Mouse (Mus musculus): Measurements from ENCODE around the gene Atoh8. TPM values are rescaled to one million over a fixed set of nuclear protein-coding genes. Genes with fewer than 3 reads are reported as not detected.
A peak's percentile ranks its signal among the peaks of the same experiment; 100 is the strongest.

The Atoh8 gene
- polyA plus RNA-seq, 1 experiment from 2014 or later: 4.2 TPM

GRCm38 (mm10) chr6:72235807-72236407 lies 530 bp upstream of the Atoh8 start:
- H3K36me3 ChIP-seq: no peaks in the 10 kb centered on the region
- peaks cover 50% of the 10 kb centered on the region for H3K4me1 ChIP-seq (replicated peaks)
- peak overlapping the region; percentile 31; the same call in 1 of the 2 replicates for H3K27ac ChIP-seq
- ATAC-seq (ENCODE audit: low FRiP score): no peak
- H3K4me3 ChIP-seq: peak overlapping the region; percentile 49
- H3K4me2 ChIP-seq: peak overlapping the region; percentile 95
- WGBS: 22% methylated on average over 16 of the region's 16 CpGs
- H3K27me3 ChIP-seq: peaks cover 97% of the 10 kb centered on the region
- H3K9me3 ChIP-seq: no peaks in the 10 kb centered on the region
- peak overlapping the region; percentile 72 for H3K9ac ChIP-seq

GRCm38 (mm10) chr6:72234372-72235097 lies 842 bp downstream of the Atoh8 start:
- Histone ChIP-seq H3K9ac (peak overlapping the region; percentile 72), H3K4me3 (peak overlapping the region; percentile 49), H3K27ac (peak overlapping the region; percentile 31), H3K4me2 (peak overlapping the region; percentile 95), H3K27me3 (peaks cover 97% of the 10 kb centered on the region), H3K9me3 (no peaks in the 10 kb centered on the region), H3K4me1 (replicated peaks) (peaks cover 55% of the 10 kb centered on the region), H3K36me3 (no peaks in the 10 kb centered on the region)
- peak; percentile 53 for ATAC-seq (ENCODE audit: low FRiP score)
- under 1% methylated on average over 75 of the region's 79 CpGs for WGBS

DNA sequence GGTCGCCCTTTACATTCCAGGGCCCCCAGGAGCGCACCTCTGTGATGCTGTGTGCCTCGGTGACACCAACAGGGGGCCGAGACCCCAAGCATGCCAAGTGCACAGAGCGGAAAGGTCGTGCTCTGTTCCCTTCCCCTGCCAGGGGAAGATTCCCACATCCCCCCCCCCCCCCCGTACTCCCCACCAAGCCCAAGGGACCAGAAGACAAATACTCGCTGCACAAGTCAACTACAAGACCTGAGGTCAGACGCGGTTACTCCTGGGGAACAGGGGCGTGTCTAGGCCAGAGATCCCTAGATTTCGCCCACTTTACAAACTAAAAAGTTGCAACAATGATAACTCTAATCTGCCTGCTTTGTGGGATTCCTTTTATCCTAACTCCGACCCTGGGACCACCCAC lies 1.4 kb downstream of the Atoh8 start:
- Histone ChIP-seq H3K4me3 (peak overlapping the region; percentile 49), H3K36me3 (no peaks in the 10 kb centered on the region), H3K4me2 (peak overlapping the region; percentile 95), H3K27ac (no peak overlapping the region), H3K4me1 (replicated peaks) (peaks cover 55% of the 10 kb centered on the region), H3K9ac (peak overlapping the region; percentile 72), H3K9me3 (no peaks in the 10 kb centered on the region), H3K27me3 (peaks cover 97% of the 10 kb centered on the region)
- ATAC-seq (ENCODE audit: low FRiP score): 0 out of 2 replicates have a peak, but pooled peaks have one; percentile 3
- 1% methylated on average over 12 of the region's 13 CpGs for WGBS

GRCm38 (mm10) chr6:72232870-72233269 lies 2.5 kb downstream of the Atoh8 start:
- peaks cover 55% of the 10 kb centered on the region for H3K4me1 ChIP-seq (replicated peaks)
- peaks cover 97% of the 10 kb centered on the region for H3K27me3 ChIP-seq
- no peak overlapping the region for H3K27ac ChIP-seq
- ATAC-seq (ENCODE audit: low FRiP score): no peak
- H3K36me3 ChIP-seq: no peaks in the 10 kb centered on the region
- H3K4me2 ChIP-seq: peak overlapping the region; percentile 95
- WGBS: 54% methylated on average over 5 of the region's 5 CpGs
- no peaks in the 10 kb centered on the region for H3K9me3 ChIP-seq
- peak overlapping the region; percentile 49; the same call in 1 of the 2 replicates for H3K4me3 ChIP-seq
- no peak overlapping the region for H3K9ac ChIP-seq

GRCm38 (mm10) chr6:72232411-72232810 lies 3.0 kb downstream of the Atoh8 start:
- no peak for ATAC-seq (ENCODE audit: low FRiP score)
- peaks cover 96% of the 10 kb centered on the region for H3K27me3 ChIP-seq
- no peaks in the 10 kb centered on the region for H3K9me3 ChIP-seq
- no peak overlapping the region for H3K9ac ChIP-seq
- H3K4me2 ChIP-seq: peak overlapping the region; percentile 95
- no peaks in the 10 kb centered on the region for H3K36me3 ChIP-seq
- no peak overlapping the region for H3K27ac ChIP-seq
- 89% methylated on average over 14 of the region's 14 CpGs for WGBS
- H3K4me3 ChIP-seq: peak overlapping the region; percentile 49; the same call in 1 of the 2 replicates
- H3K4me1 ChIP-seq (replicated peaks): peaks cover 55% of the 10 kb centered on the region

DNA sequence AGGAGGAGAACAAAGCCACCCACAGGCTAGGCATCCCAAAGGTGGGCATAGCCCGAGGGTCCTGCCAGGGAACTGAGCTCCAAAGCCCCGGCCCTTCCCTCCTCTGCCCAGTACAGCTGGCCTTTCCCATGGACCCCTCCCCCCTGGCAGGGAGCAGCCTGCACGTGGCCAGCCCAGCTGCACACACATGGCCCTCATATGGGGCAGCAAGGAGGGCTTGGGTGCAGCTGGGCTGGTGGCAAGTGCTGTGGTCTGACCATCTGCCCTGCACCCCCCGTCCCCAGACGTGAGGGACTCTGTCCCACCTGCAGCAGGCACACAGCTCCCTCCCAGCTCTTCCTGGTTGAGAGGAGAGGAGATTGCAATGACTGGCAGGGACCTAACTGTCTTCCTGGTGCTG lies 4.5 kb downstream of the Atoh8 start:
- Histone ChIP-seq H3K4me3 (no peak overlapping the region), H3K36me3 (no peaks in the 10 kb centered on the region), H3K9me3 (no peaks in the 10 kb centered on the region), H3K27ac (no peak overlapping the region), H3K4me1 (replicated peaks) (peaks cover 44% of the 10 kb centered on the region), H3K4me2 (0 out of 2 replicates have a peak overlapping the region, but pooled peaks have one; percentile 8), H3K27me3 (peaks cover 92% of the 10 kb centered on the region), H3K9ac (no peak overlapping the region)
- peak; percentile 11; the same call in 1 of the 2 replicates for ATAC-seq (ENCODE audit: low FRiP score)
- 22% methylated on average over 5 of the region's 5 CpGs for whole genome bisulfite sequencing

GRCm38 (mm10) chr6:72227665-72228265 lies 7.6 kb downstream of the Atoh8 start:
- Histone ChIP-seq H3K4me3 (no peak overlapping the region), H3K9ac (no peak overlapping the region), H3K36me3 (no peaks in the 10 kb centered on the region), H3K9me3 (no peaks in the 10 kb centered on the region), H3K27ac (no peak overlapping the region), H3K4me2 (no peak overlapping the region), H3K27me3 (peaks cover 94% of the 10 kb centered on the region), H3K4me1 (replicated peaks) (peaks cover 25% of the 10 kb centered on the region)
- WGBS: 89% methylated on average over 9 of the region's 9 CpGs
- ATAC-seq (ENCODE audit: low FRiP score): no peak

DNA sequence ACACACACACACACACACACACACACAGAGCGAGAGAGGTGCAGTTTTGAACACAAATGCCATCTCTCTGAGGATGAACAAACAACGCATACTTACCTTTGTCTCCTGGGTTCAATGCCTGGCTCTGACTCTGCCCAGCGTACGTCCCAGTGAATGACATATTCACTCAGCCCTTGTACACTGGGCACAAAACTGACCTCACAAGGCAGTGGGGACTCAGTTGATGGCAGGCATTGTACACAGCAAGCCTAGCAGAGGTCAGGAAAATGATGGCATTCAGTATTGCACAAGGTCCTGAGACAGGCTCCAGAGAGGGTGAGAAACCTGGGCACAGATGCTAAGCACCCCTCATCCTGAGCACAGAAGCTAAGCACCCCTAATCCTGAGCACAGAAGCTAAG lies 8.4 kb downstream of the Atoh8 start:
- H3K9ac ChIP-seq: no peak overlapping the region
- no peak overlapping the region for H3K4me3 ChIP-seq
- H3K36me3 ChIP-seq: no peaks in the 10 kb centered on the region
- H3K27me3 ChIP-seq: peaks cover 92% of the 10 kb centered on the region
- no peak overlapping the region for H3K4me2 ChIP-seq
- peaks cover 30% of the 10 kb centered on the region for H3K4me1 ChIP-seq (replicated peaks)
- 89% methylated on average over 4 of the region's 4 CpGs for WGBS
- ATAC-seq (ENCODE audit: low FRiP score): no peak
- H3K9me3 ChIP-seq: no peaks in the 10 kb centered on the region
- no peak overlapping the region for H3K27ac ChIP-seq

- Histone ChIP-seq H3K36me3 (no peaks in the 10 kb centered on the region), H3K9me3 (no peaks in the 10 kb centered on the region), H3K4me1 (replicated peaks) (peaks cover 35% of the 10 kb centered on the region), H3K27me3 (peaks cover 92% of the 10 kb centered on the region), H3K4me2 (no peak overlapping the region), H3K27ac (no peak overlapping the region), H3K4me3 (no peak overlapping the region), H3K9ac (no peak overlapping the region)
- ATAC-seq (ENCODE audit: low FRiP score): no peak
- WGBS: 83% methylated on average over 3 of the region's 3 CpGs
Measured at GRCm38 (mm10) chr6:72225686-72226085, 9.7 kb downstream of the Atoh8 start.

GRCm38 (mm10) chr6:72223892-72224291 lies 11.5 kb downstream of the Atoh8 start:
- no peaks in the 10 kb centered on the region for H3K9me3 ChIP-seq
- H3K36me3 ChIP-seq: no peaks in the 10 kb centered on the region
- peaks cover 91% of the 10 kb centered on the region for H3K27me3 ChIP-seq
- H3K27ac ChIP-seq: no peak overlapping the region
- no peak overlapping the region for H3K4me3 ChIP-seq
- 69% methylated on average over 6 of the region's 6 CpGs for WGBS
- H3K4me1 ChIP-seq (replicated peaks): peaks cover 46% of the 10 kb centered on the region
- no peak overlapping the region for H3K4me2 ChIP-seq
- ATAC-seq (ENCODE audit: low FRiP score): no peak
- no peak overlapping the region for H3K9ac ChIP-seq

DNA sequence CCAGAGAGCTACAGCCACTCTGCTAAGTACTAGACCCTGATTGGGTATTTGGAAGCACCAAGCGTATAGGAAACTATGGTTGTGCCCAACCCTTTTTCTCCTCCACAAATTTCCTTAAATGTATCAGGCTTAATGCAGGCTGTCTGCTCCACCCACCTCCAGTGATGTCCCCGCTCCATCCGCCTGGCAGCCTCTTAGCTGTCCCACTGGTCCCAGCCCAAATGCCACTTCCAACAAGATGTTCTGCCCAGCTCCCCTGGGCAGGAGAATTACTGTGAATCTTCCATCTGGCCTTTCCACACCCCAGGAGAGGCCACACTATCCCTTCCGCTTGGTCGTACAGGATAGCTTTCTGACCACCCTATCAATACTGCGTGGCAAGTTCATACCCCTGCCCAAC lies 12.5 kb downstream of the Atoh8 start:
- Histone ChIP-seq H3K4me3 (no peak overlapping the region), H3K36me3 (no peaks in the 10 kb centered on the region), H3K27me3 (peaks cover 86% of the 10 kb centered on the region), H3K9me3 (no peaks in the 10 kb centered on the region), H3K9ac (no peak overlapping the region), H3K27ac (no peak overlapping the region), H3K4me1 (replicated peaks) (peaks cover 55% of the 10 kb centered on the region), H3K4me2 (no peak overlapping the region)
- 66% methylated on average over 6 of the region's 6 CpGs for WGBS
- no peak for ATAC-seq (ENCODE audit: low FRiP score)

- Histone ChIP-seq H3K4me3 (no peak overlapping the region), H3K4me2 (peak overlapping the region; percentile 25; the same call in 1 of the 2 replicates), H3K36me3 (no peaks in the 10 kb centered on the region), H3K4me1 (replicated peaks) (peaks cover 61% of the 10 kb centered on the region), H3K9ac (0 out of 2 replicates have a peak overlapping the region, but pooled peaks have one; percentile 11), H3K9me3 (no peaks in the 10 kb centered on the region), H3K27me3 (peaks cover 82% of the 10 kb centered on the region), H3K27ac (no peak overlapping the region)
- ATAC-seq (ENCODE audit: low FRiP score): peak; percentile 41; the same call in 1 of the 2 replicates
- WGBS: 3% methylated on average over 11 of the region's 11 CpGs
Measured at GRCm38 (mm10) chr6:72222271-72222724, 13.1 kb downstream of the Atoh8 start.
